Mouse (Mus musculus): ENCODE results near the gene Rab8b. TPM values are rescaled to one million over a fixed set of nuclear protein-coding genes. Genes with fewer than 3 reads are reported as not detected.
"Not testable (repeated sequence)": the region's sequence is repeated elsewhere in the genome, so short reads cannot be mapped to it uniquely, and the experiment has no call there.

Gene Rab8b
- total RNA-seq, 1 experiment from 2014 or later = 87.3 TPM

DNA sequence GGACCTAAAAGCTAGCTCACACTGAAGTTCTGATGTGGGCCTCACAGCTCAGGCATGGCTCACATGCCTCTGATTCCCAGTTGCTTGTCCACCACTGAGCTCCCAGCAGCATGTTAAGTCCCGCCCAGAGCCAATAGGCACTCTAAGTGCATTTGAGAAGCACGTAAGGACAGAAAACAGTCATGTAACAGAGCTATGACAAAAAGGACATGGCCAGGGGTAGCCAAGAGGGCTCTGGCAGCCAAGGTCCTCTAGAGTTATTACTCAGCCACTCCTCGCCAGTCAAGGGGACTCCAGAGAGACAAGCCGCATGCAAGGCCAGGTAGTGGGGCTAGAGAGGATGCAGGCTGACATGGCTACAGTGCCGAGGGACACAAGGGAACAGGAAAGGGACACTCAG lies 60.0 kb downstream of the Rab8b start:
- ATAC-seq (replicated peaks; ENCODE audit: low read depth, poor library complexity, severe bottlenecking) = no peak

DNA sequence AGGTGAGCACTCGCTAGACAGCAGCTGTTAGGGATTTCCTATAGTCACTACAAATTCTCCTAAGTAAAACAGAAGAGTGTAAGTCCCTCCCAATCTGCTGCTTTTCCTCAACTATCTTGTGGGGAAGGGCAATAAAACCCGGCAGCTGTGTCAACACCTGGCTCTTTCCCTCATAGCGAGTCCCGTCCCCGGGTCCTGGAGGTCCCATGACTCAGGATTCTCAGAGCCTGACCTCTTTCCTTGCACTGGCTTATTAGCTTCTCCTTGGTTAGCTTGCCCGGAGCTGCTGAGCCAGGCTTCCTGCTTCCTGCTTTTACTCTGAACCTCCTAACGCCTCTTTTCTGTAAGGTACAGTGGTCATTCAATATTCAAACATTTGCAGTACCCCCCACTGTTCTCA lies 63.6 kb downstream of the Rab8b start:
- ATAC-seq (replicated peaks; ENCODE audit: low read depth, poor library complexity, severe bottlenecking) = no peak

GRCm38 (mm10) chr9:66852592-66852991 lies 66.9 kb downstream of the Rab8b start:
- ATAC-seq (replicated peaks; ENCODE audit: low read depth, poor library complexity, severe bottlenecking) = no peak

- no peak for ATAC-seq (replicated peaks; ENCODE audit: low read depth, poor library complexity, severe bottlenecking)
Measured at GRCm38 (mm10) chr9:66850966-66851365, 68.5 kb downstream of the Rab8b start.

DNA sequence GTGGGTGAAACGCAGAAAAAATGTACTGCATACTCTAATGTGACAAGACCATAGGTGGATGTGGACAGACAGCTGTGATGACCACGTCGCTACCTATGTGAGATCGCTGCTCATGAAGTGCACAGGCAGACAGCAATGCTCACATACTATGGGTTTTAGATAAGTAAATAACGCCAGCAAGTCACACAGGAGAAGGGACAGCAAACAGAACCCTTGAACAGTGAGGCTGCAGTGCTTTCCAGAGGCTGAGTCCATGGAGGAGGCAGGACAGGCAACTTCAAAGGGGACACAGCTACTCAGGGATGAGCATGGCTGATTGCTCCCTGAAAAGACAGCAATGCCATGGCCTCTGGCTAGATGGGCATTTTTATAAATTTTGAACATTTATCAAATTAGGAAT lies 72.7 kb downstream of the Rab8b start:
- ATAC-seq (replicated peaks; ENCODE audit: low read depth, poor library complexity, severe bottlenecking) = no peak

- peak; percentile 59 for ATAC-seq (replicated peaks; ENCODE audit: low read depth, poor library complexity, severe bottlenecking)
Measured at GRCm38 (mm10) chr9:66835097-66835480, 84.4 kb downstream of the Rab8b start.

DNA sequence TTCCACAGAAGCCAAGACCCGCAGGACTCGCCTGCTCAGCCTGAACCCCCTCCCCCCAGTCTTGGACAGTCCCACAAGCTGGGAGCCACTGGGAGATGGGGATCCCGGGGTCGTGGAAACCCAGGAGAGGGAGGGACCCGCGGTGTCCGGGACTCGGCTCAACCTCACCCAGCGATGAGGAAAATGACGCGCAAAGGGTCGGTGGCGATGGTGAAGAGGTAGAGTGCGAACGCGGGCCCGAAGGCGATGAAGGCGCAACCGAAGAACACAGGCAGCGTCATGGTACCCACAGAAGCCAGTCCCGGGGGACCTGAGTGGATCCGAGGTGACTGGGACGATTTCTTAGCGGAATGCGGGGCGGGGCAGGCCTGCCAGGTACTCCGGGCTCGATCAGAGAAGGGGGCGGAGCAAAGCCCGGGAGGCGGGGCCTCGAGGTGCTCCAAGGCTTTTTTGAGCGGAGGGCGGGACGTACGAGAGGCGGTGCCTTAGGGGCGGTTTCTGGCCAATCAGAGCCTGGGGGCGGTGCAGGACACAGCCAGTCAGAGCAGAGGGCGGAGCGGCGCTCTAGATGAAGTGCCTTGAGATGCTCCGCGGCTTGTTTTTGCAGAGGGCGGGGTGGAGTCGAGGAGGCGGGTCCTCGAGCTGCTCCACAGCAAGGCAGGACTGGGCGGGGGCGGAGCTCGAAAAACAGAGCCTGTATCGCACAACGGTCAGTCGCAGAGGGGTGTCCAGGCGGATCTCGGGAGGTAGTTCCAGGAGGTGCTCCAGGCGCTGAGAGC lies 85.0 kb downstream of the Rab8b start, which contains the start of gene Aph1c:
Gene Aph1c, minus strand, starts transcription at position 409 of the 779 bp plus-strand sequence.
- peak; percentile 93 for ATAC-seq (replicated peaks; ENCODE audit: low read depth, poor library complexity, severe bottlenecking)

DNA sequence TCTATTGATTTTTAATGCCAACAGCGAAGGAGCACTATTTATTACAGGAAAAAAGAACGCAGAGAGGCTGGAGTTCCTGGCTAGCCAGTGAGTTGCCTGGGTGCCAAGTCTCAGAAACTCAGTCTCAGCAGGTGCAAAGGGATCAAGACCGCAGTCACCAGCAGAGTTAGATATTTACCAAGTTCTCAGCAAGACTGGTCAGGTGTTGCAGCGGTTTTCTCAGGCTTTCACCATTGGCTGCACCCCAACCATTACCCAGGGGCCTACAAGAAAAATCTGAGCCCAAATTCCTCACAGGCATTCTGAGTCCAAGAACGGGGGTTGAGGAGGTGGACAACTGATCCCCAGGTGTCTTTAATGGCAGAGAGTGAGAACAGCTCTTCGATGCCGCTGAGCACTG lies 85.6 kb downstream of the Rab8b start:
- ATAC-seq (replicated peaks; ENCODE audit: low read depth, poor library complexity, severe bottlenecking) = no peak

DNA sequence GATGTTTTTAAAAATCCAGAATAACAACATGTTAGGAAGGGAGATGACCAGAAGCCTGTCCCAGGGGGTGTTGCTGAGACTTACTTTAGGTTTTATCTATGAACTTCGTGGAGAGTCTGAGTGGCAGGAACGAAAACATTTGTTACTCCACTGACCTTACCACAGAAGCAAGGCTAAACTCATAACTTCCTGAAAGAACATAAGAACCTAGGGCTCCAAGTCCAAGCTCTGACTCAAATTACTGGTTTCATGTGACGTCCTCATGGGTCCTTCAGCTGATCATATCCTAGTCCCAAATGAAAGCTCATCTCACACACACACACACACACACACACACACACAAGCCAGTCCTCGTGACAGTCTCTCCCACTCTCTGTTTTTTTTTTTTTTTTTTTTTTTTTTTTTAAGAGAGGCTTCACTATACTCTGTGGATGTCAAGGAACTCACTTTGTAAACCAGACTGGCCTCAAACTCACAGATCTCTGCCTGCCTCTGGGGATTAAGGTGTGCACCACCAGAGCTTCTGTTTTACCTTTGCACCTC lies 87.0 kb downstream of the Rab8b start:
- ATAC-seq (replicated peaks; ENCODE audit: low read depth, poor library complexity, severe bottlenecking) = no peak

GRCm38 (mm10) chr9:66825990-66826389 lies 93.5 kb downstream of the Rab8b start:
- peak; percentile 70 for ATAC-seq (replicated peaks; ENCODE audit: low read depth, poor library complexity, severe bottlenecking)

- peak; percentile 67 for ATAC-seq (replicated peaks; ENCODE audit: low read depth, poor library complexity, severe bottlenecking)
Measured at GRCm38 (mm10) chr9:66822255-66822654, 97.2 kb downstream of the Rab8b start.

- ATAC-seq (replicated peaks; ENCODE audit: low read depth, poor library complexity, severe bottlenecking) = peak; percentile 76
Measured at GRCm38 (mm10) chr9:66820996-66821395, 98.5 kb downstream of the Rab8b start.

- no peak for ATAC-seq (replicated peaks; ENCODE audit: low read depth, poor library complexity, severe bottlenecking)
Measured at GRCm38 (mm10) chr9:66813392-66813791, 106.1 kb downstream of the Rab8b start.

DNA sequence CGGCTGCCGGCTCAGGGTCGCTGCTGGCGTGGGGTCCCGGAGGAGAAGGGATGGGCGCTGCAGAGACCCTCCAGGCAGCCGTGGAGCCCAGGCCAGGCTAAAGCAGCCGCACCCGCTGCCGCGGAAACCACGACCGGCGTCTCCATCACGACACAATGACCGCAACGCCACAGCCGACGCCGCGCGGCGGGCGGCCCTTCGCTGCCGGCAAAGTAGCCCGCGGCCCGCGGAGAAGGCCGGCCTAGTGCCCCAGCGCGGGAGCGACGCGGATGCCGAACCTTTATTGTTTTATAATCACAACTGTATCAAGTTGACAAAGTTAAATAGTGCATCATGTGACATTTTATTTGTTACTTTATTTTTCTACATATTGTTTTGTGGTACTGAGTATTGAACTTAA lies 113.5 kb downstream of the Rab8b start:
- not testable (repeated sequence) for ATAC-seq (replicated peaks; ENCODE audit: low read depth, poor library complexity, severe bottlenecking)

DNA sequence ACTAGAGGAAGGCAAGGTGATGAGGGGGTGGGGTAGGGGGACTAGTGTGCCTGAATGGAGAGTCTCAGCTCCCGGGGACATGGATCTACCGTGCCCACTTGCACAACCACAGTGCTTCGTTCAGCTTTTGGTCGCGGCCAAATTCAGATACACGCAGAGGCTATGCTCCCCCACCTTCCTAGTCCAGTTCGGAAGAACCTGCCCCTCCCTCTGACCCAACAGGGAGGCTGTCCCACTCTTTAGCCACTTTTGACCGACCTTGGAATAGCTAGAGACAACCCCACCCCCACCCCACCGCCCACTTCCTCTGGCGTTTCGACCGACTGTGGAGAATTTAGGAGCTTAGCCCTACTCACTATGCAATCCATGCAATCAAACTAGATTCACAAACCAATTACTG lies 117.5 kb downstream of the Rab8b start:
- 0 out of 2 replicates have a peak, but pooled peaks have one; percentile 22 for ATAC-seq (replicated peaks; ENCODE audit: low read depth, poor library complexity, severe bottlenecking)

DNA sequence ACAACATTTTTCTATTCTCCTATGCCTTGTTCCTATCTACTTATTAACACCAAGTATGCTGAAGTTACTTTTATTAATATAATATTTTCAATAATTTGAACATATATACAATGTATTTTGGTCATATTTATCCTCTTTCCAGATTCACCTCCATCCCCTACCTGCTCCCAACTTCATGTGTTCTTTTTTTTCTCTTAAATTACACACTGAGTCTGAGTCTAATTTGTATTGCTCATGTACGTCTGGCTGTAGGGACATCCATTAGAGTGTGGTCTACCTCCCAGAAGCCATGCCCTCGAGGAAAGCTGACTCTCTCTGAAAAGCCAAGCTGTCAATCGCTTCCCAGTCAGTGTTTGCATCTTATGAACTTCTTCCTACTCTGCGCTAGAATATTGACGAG lies 122.7 kb downstream of the Rab8b start, which contains the start of gene Gm10647:
Gene Gm10647, plus strand, starts transcription at position 301 of the 400 bp plus-strand sequence.
- ATAC-seq (replicated peaks; ENCODE audit: low read depth, poor library complexity, severe bottlenecking) = no peak

GRCm38 (mm10) chr9:66795464-66796324 lies 123.8 kb downstream of the Rab8b start, which contains the start of gene Aph1b:
Aph1b (minus strand) TSS chr9:66795490.
- ATAC-seq (replicated peaks; ENCODE audit: low read depth, poor library complexity, severe bottlenecking) = peak; percentile 94

DNA sequence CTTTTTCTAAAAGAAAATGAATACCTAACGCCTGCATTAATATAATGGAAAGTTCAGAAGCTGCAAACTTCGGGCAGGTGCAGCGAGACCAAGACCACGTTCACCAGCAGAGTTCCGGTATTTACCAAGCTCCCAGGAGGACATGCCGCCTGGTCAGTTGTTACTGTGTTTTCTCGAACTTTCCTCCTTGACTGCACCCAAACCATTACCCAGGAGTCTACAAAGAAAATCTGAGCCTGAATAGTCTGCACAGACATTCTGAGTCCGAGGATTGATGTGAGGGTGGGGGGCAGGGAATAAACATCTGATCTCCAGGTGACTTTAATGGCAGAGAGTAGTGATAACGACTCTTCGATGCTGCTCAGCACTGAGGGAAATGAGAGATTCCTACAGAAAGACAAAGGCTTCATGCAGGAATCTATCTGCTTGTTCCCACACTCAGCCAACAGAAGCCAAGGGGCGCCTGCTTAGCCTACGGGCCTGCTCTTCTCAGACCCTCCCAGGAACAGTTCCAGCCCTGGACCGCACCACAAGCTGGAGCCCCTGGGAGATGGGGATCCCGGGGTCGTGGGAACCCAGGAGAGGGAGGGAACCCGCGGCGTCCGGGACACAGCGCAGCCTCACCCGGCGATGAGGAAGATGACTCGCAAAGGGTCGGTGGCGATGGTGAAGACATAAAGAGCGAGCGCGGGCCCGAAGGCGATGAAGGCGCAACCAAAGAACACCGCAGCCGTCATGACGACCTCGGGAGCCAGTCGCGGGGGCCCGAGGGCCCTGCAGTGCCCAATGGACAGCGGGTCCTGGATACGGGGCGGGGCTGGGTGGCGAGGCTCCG lies 124.6 kb downstream of the Rab8b start:
- ATAC-seq (replicated peaks; ENCODE audit: low read depth, poor library complexity, severe bottlenecking) = no peak

Data from common myeloid progenitor, adult 5-6 weeks (primary cell).